Mouse (Mus musculus) spleen, adult 2 months (tissue): ENCODE data around the gene Zfp423.

Experiments
- CTCF ChIP-seq: fragments of 200-500 bp; IDR thresholded peaks from 2 replicates; pipeline ENCODE4 v1.5.1; 2011; ENCODE audit warnings: mild to moderate bottlenecking, inconsistent platforms; ENCODE audit not compliant: insufficient read depth, insufficient read length, insufficient replicate concordance; ENCODE audit errors: extremely low read depth
- POLR2A ChIP-seq: fragments of 200-500 bp; IDR thresholded peaks from 2 replicates; pipeline ENCODE4 v1.6.1; 2011; ENCODE audit warnings: low read depth, low read length, inconsistent platforms

GRCm38 (mm10) chr8:87631776-87632175, 327.6 kb downstream of the Zfp423 start:
- TF ChIP-seq CTCF = no peak
- TF ChIP-seq POLR2A = no peak
